Mouse (Mus musculus) G1E (cell line): ENCODE data around the gene Serpinh1.

ENCODE experiments used
- CTCF ChIP-seq: IDR thresholded peaks from 2 replicates; pipeline ENCODE4 v1.5.1; 2012; ENCODE audit warnings: low read depth, low read length, inconsistent platforms, mixed read lengths
- GATA1 ChIP-seq: IDR thresholded peaks from 2 replicates; pipeline ENCODE4 v1.6.1; 2012; ENCODE audit warnings: borderline replicate concordance, low read length, inconsistent platforms, mixed read lengths

- no peak for TF ChIP-seq GATA1
- TF ChIP-seq CTCF, result no peak
These were observed 24.2 kb downstream of the Serpinh1 start for GRCm38 (mm10) chr7:99328847-99329246.
